Mouse (Mus musculus) midbrain, embryonic 13.5 days (tissue): ENCODE data around the gene Lrrc17. TPM values are rescaled to one million over a fixed set of nuclear protein-coding genes. Genes with fewer than 3 reads are reported as not detected.

Experiments
- ATAC-seq: fragments of 200-750 bp; cut with Nextera tagmentation; 2 replicates; pipeline ENCODE4 v1.8.0; 2017; ENCODE audit warnings: mild to moderate bottlenecking, moderate TSS enrichment, moderate library complexity
- H3K27ac ChIP-seq: fragments of 300-500 bp; sonication (generic); 2 replicates; pipeline ENCODE4 v1.5.1; 2015; ENCODE audit warnings: inconsistent platforms, mild to moderate bottlenecking, moderate library complexity
- H3K27me3 ChIP-seq: fragments of 300-500 bp; sonication (generic); 2 replicates; pipeline ENCODE4 v1.6.1; 2015; ENCODE audit warnings: mild to moderate bottlenecking, inconsistent platforms
- H3K36me3 ChIP-seq: fragments of 300-500 bp; sonication (generic); 2 replicates; pipeline ENCODE4 v1.6.1; 2015; ENCODE audit warnings: mild to moderate bottlenecking, inconsistent platforms
- H3K4me1 ChIP-seq: fragments of 300-500 bp; sonication (generic); replicated peaks from 2 replicates; pipeline ENCODE4 v1.6.1; 2015; ENCODE audit warnings: inconsistent platforms
- H3K4me2 ChIP-seq: fragments of 300-500 bp; sonication (generic); replicated peaks from 2 replicates; pipeline ENCODE4 v1.6.1; 2015; ENCODE audit warnings: moderate library complexity, mild to moderate bottlenecking, inconsistent platforms
- H3K4me3 ChIP-seq: fragments of 300-500 bp; sonication (generic); replicated peaks from 2 replicates; pipeline ENCODE4 v1.5.1; 2015; ENCODE audit warnings: mild to moderate bottlenecking, inconsistent platforms
- H3K9ac ChIP-seq: fragments of 300-500 bp; sonication (generic); replicated peaks from 2 replicates; pipeline ENCODE4 v1.6.1; 2015; ENCODE audit warnings: mild to moderate bottlenecking, inconsistent platforms
- H3K9me3 ChIP-seq: fragments of 300-500 bp; sonication (generic); 2 replicates; pipeline ENCODE4 v1.6.1; 2016; ENCODE audit warnings: mild to moderate bottlenecking, inconsistent platforms
- WGBS: fragments of 180-500 bp; shearing (Covaris S2); methylation state at CpG from one replicate; pipeline ENCODE4 v1.1.7; 2015; 5-methylcytosine and 5-hydroxymethylcytosine counted together
- polyA plus RNA-seq: library from polyadenylated mRNA; unstranded; fragments of >200 nt; fragmentation: Nextera tagmentation; extraction: Ambion mirVana; gene quantifications from 2 replicates; pipeline ENCODE4 v1.2.1, GENCODE M21; 2015

The Lrrc17 gene
- 7.3 and 9.2 TPM in 2 replicates for polyA plus RNA-seq

GRCm38 (mm10) chr5:21543409-21544201, at the start of gene Lrrc17:
Gene Lrrc17, plus strand, starts transcription at chr5:21543559.
- Histone ChIP-seq H3K27me3 (no peaks in the 10 kb centered on the region), H3K4me2 (no peak within 1 kb of the TSS), H3K4me3 (no peak within 1 kb of the TSS), H3K36me3 (no peaks in the 10 kb centered on the region), H3K9ac (0 out of 2 replicates have a peak within 1 kb of the TSS, but pooled peaks have one; percentile 11), H3K9me3 (0 out of 2 replicates have a peak, but pooled peaks cover 2% of the 10 kb centered on the region), H3K27ac (no peak within 1 kb of the TSS), H3K4me1 (peaks cover 9% of the 10 kb centered on the region; the same call in 1 of the 2 replicates)
- ATAC-seq: peak; percentile 55; the same call in 1 of the 2 replicates
- WGBS: 63% methylated on average over 17 of the region's 17 CpGs

DNA sequence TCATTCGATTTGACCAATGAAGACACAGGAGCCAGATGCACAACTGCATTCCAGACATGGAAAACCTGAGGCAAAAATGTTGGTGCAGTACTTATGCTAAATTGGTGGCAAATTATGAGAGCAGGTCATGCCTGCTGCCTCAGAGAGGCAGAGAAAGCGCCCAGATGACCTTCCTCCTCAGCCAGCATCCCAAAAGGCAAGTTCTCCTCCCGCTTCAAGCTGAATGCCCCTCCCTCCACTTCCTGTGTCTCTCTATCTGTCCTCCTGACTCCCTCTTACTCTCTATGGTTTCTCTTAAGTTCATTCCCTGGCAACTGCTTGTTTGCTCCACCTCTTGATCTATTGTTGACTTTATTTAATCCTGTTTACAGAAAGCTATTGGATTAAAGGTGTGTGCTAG, 48.6 kb upstream of the Lrrc17 start:
- WGBS: 63% methylated on average over 3 of the region's 3 CpGs
- Histone ChIP-seq H3K27me3 (no peaks in the 10 kb centered on the region), H3K4me2 (no peak overlapping the region), H3K9me3 (no peaks in the 10 kb centered on the region), H3K4me3 (no peak overlapping the region), H3K9ac (no peak overlapping the region), H3K27ac (no peak overlapping the region), H3K36me3 (no peaks in the 10 kb centered on the region), H3K4me1 (no peaks in the 10 kb centered on the region)
- ATAC-seq: no peak

- Histone ChIP-seq H3K4me1 (no peaks in the 10 kb centered on the region), H3K9me3 (no peaks in the 10 kb centered on the region), H3K27ac (no peak overlapping the region), H3K27me3 (no peaks in the 10 kb centered on the region), H3K4me3 (no peak overlapping the region), H3K36me3 (no peaks in the 10 kb centered on the region), H3K9ac (no peak overlapping the region), H3K4me2 (no peak overlapping the region)
- no peak for ATAC-seq
- WGBS: 89% methylated on average over 6 of the region's 6 CpGs
These were observed 47.0 kb upstream of the Lrrc17 start for GRCm38 (mm10) chr5:21496321-21496720.

- Histone ChIP-seq H3K4me2 (no peak overlapping the region), H3K9me3 (no peaks in the 10 kb centered on the region), H3K4me3 (no peak overlapping the region), H3K27ac (no peak overlapping the region), H3K9ac (no peak overlapping the region), H3K36me3 (no peaks in the 10 kb centered on the region), H3K4me1 (no peaks in the 10 kb centered on the region), H3K27me3 (no peaks in the 10 kb centered on the region)
- 57% methylated on average over 3 of the region's 3 CpGs for WGBS
- ATAC-seq: no peak
These were observed 46.5 kb upstream of the Lrrc17 start for GRCm38 (mm10) chr5:21496881-21497280.

DNA sequence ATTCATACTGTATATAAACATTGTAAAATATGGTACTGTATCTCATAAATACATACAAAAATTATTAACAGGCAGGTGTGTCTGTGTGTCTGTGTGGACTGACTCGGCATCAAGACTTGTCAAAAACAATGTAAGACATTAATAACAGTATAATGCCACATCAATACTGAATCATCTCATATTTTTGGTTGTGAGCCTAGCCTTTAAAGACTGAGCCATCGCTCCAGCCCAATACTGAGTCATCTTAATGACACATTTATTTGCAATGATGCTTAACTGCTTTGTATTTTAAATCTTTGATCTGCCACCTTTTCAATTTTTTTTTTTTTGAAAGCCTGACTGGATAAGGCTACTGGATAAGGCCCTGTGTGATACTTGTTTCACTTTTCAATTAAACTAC, 44.9 kb upstream of the Lrrc17 start:
- Histone ChIP-seq H3K27me3 (no peaks in the 10 kb centered on the region), H3K36me3 (no peaks in the 10 kb centered on the region), H3K9ac (no peak overlapping the region), H3K4me2 (no peak overlapping the region), H3K9me3 (no peaks in the 10 kb centered on the region), H3K4me3 (no peak overlapping the region), H3K4me1 (no peaks in the 10 kb centered on the region), H3K27ac (no peak overlapping the region)
- WGBS: 91% methylated on average over 2 of the region's 2 CpGs
- ATAC-seq: no peak

DNA sequence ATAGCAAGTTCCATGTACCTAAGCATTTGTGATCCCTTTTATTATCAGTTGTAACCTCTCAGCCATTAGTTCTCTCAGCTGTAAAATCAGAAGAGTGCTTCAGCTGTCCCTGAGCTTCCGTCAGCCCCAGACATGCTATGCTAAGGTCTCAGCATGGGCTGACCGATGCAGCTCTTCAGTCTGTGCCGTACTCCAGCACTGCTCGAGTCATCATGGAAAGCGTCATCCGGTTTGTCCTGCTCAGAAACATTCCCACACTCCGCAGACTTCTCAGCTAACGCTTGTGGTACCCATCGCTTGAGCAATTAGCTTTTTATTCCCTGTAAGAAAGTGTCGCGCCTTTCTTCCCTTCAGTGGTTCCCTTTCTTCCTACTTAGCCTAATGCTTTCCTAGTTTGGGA, 44.4 kb upstream of the Lrrc17 start:
- Histone ChIP-seq H3K27me3 (no peaks in the 10 kb centered on the region), H3K27ac (no peak overlapping the region), H3K4me2 (no peak overlapping the region), H3K4me1 (no peaks in the 10 kb centered on the region), H3K9me3 (no peaks in the 10 kb centered on the region), H3K9ac (no peak overlapping the region), H3K36me3 (no peaks in the 10 kb centered on the region), H3K4me3 (no peak overlapping the region)
- 75% methylated on average over 11 of the region's 11 CpGs for WGBS
- no peak for ATAC-seq

GRCm38 (mm10) chr5:21500133-21500532, 43.2 kb upstream of the Lrrc17 start:
- ATAC-seq: no peak
- Histone ChIP-seq H3K4me2 (no peak overlapping the region), H3K9ac (no peak overlapping the region), H3K27ac (no peak overlapping the region), H3K36me3 (no peaks in the 10 kb centered on the region), H3K4me1 (no peaks in the 10 kb centered on the region), H3K27me3 (no peaks in the 10 kb centered on the region), H3K9me3 (no peaks in the 10 kb centered on the region), H3K4me3 (no peak overlapping the region)
- 78% methylated on average over 10 of the region's 10 CpGs for WGBS

DNA sequence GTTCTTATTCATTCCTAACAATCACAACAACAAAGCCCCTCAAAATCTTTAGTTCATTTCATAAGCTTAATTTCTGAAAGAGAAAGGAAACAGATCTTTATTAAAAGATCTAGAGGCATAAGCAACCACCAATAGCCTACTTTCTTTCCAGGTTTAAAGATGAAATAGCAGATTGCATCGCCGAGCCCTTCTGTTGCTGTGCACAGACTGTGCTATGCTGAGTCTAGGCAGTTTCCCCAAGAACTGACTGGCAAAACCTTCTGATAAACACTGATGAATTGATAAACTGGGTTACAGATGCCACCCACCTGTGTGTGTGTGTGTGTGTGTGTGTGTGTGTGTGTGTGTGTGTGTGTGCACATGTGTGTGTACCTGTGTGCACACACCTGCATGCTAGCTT, 42.4 kb upstream of the Lrrc17 start:
- no peak for ATAC-seq
- Histone ChIP-seq H3K27ac (no peak overlapping the region), H3K36me3 (no peaks in the 10 kb centered on the region), H3K4me3 (no peak overlapping the region), H3K4me1 (no peaks in the 10 kb centered on the region), H3K9ac (no peak overlapping the region), H3K4me2 (no peak overlapping the region), H3K9me3 (no peaks in the 10 kb centered on the region), H3K27me3 (no peaks in the 10 kb centered on the region)
- WGBS: 93% methylated on average over 2 of the region's 2 CpGs

DNA sequence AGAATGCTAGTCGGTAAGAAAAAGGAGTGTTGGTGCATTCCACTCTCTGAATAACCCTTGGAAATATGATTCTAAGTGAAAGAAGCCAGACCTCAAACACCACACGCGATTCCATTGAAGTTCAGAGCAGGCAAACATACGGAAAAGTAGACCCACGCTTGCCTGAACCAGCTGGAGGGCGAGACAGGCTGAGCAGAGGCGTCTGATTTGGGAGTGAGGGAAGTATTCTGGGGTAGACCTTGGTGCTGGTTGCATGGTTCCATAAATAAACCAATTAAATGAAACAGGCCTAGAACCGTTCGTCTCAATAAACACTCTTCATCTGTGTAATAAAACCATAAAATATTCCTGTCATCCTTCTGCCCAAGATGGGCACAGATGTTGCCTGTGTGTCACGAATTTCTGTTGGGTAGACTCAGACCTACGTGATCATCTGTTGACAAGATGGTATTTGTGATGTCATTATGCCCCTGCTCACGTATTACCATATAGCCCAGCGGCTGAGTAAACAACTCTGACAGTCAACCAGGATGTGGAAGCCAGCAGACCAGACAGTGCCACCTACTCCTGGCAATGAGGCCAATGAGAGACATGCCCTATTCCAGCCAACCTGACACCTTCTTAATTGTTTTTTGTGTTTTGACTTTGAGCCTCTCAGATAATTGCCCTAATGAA, 40.3 kb upstream of the Lrrc17 start:
- Histone ChIP-seq H3K27me3 (no peaks in the 10 kb centered on the region), H3K4me3 (no peak overlapping the region), H3K4me2 (no peak overlapping the region), H3K9ac (no peak overlapping the region), H3K36me3 (no peaks in the 10 kb centered on the region), H3K4me1 (no peaks in the 10 kb centered on the region), H3K9me3 (no peaks in the 10 kb centered on the region), H3K27ac (no peak overlapping the region)
- WGBS: 90% methylated on average over 13 of the region's 13 CpGs
- ATAC-seq: no peak

- H3K27ac ChIP-seq: no peak overlapping the region
- no peaks in the 10 kb centered on the region for H3K9me3 ChIP-seq
- H3K4me2 ChIP-seq: no peak overlapping the region
- H3K9ac ChIP-seq: no peak overlapping the region
- H3K4me1 ChIP-seq: no peaks in the 10 kb centered on the region
- 90% methylated on average over 8 of the region's 8 CpGs for WGBS
- H3K27me3 ChIP-seq: no peaks in the 10 kb centered on the region
- no peak for ATAC-seq
- H3K36me3 ChIP-seq: no peaks in the 10 kb centered on the region
- H3K4me3 ChIP-seq: no peak overlapping the region
These were observed 38.2 kb upstream of the Lrrc17 start for GRCm38 (mm10) chr5:21505159-21505558.

DNA sequence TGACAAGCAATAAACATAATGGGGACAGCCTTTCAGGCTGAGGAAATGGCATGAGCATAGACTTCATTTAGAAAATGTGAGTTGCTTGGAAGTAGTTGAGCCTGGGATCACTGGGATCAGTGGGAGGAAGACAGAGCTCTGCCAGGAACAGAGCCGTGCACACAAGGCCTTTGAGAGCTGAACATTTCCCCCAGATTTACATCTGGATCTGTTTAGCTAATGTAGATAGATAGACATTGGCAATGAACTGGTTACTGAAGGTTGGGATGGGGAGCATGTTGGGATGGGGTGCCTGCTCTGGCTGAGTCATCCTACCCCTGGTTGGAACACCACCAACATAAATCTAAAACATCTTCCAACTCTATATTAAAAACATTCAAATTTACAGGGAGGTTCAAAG, 36.5 kb upstream of the Lrrc17 start:
- Histone ChIP-seq H3K27ac (no peak overlapping the region), H3K9me3 (no peaks in the 10 kb centered on the region), H3K9ac (no peak overlapping the region), H3K4me2 (no peak overlapping the region), H3K4me3 (no peak overlapping the region), H3K4me1 (no peaks in the 10 kb centered on the region), H3K27me3 (no peaks in the 10 kb centered on the region), H3K36me3 (no peaks in the 10 kb centered on the region)
- ATAC-seq: no peak
- WGBS: 83% methylated on average over 1 of the region's 1 CpGs

DNA sequence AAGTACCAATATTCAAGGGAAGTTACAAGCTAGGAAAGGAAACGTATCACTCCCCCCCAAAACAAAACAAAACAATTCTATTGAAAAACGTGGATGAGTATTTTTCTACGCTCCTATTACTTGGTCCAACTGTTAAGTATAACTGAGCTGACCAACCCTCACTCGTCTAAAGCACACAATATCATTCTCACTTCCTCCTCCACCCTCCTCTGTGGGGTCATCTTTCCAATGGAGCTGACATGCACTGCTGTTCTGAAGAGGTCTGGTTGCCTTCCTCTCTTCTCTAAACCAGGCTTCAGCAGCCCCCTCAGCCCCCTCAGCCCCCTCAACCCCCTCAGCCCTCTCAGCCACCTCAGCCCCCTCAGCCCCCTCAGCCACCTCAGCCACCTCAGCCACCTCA, 33.6 kb upstream of the Lrrc17 start:
- no peak overlapping the region for H3K4me3 ChIP-seq
- no peak overlapping the region for H3K27ac ChIP-seq
- no peaks in the 10 kb centered on the region for H3K4me1 ChIP-seq
- ATAC-seq: no peak
- 79% methylated on average over 4 of the region's 4 CpGs for WGBS
- no peak overlapping the region for H3K4me2 ChIP-seq
- no peak overlapping the region for H3K9ac ChIP-seq
- H3K27me3 ChIP-seq: no peaks in the 10 kb centered on the region
- H3K9me3 ChIP-seq: no peaks in the 10 kb centered on the region
- no peaks in the 10 kb centered on the region for H3K36me3 ChIP-seq
